Mouse (Mus musculus) forebrain, embryonic 16.5 days (tissue): Measurements from ENCODE around the gene Exoc3l. TPM values are rescaled to one million over a fixed set of nuclear protein-coding genes. Genes with fewer than 3 reads are reported as not detected.

Experiments
- ATAC-seq: fragments of 200-750 bp; cut with Nextera tagmentation; 2 replicates; pipeline ENCODE4 v1.8.0; 2017; ENCODE audit warnings: mild to moderate bottlenecking, moderate library complexity
- H3K27ac ChIP-seq: fragments of 300-500 bp; sonication (generic); 2 replicates; pipeline ENCODE4 v1.5.1; 2014; ENCODE audit warnings: low read length, control low read depth
- H3K27me3 ChIP-seq: fragments of 300-500 bp; sonication (generic); replicated peaks from 2 replicates; pipeline ENCODE4 v1.6.1; 2014; ENCODE audit warnings: low read length; ENCODE audit not compliant: control insufficient read depth, insufficient read depth
- H3K36me3 ChIP-seq: fragments of 300-500 bp; sonication (generic); 2 replicates; pipeline ENCODE4 v1.6.1; 2014; ENCODE audit not compliant: control insufficient read depth, insufficient read depth
- H3K4me1 ChIP-seq: fragments of 300-500 bp; sonication (generic); replicated peaks from 2 replicates; pipeline ENCODE4 v1.6.1; 2014; ENCODE audit warnings: low read length; ENCODE audit not compliant: control insufficient read depth, insufficient read depth
- H3K4me2 ChIP-seq: fragments of 300-500 bp; sonication (generic); 2 replicates; pipeline ENCODE4 v1.6.1; 2014; ENCODE audit warnings: mild to moderate bottlenecking, low read length, control low read depth
- H3K4me3 ChIP-seq: fragments of 300-500 bp; sonication (generic); replicated peaks from 2 replicates; pipeline ENCODE4 v1.5.1; 2014; ENCODE audit warnings: mild to moderate bottlenecking, low read length, control low read depth
- H3K9ac ChIP-seq: fragments of 300-500 bp; sonication (generic); replicated peaks from 2 replicates; pipeline ENCODE4 v1.6.1; 2014; ENCODE audit warnings: low read depth, low read length, control low read depth
- H3K9me3 ChIP-seq: fragments of 300-500 bp; sonication (generic); 2 replicates; pipeline ENCODE4 v1.6.1; 2016; ENCODE audit warnings: low read length; ENCODE audit not compliant: control insufficient read depth
- WGBS: fragments of 180-500 bp; shearing (Covaris S2); extraction: QIAGEN DNeasy Blood & Tissue Kit; methylation state at CpG from one replicate; pipeline ENCODE4 v1.1.7; 2014; 5-methylcytosine and 5-hydroxymethylcytosine counted together
- polyA plus RNA-seq: library from polyadenylated mRNA; unstranded; fragments of >200 nt; fragmentation: Nextera tagmentation; extraction: Ambion mirVana; gene quantifications from 2 replicates; pipeline ENCODE4 v1.2.1, GENCODE M21; 2015

Exoc3l gene
- polyA plus RNA-seq, 1 experiment from 2014 or later = 12.9 TPM

GRCm38 (mm10) chr8:105332523-105332922 is 36.6 kb upstream of the Exoc3l start:
- 72% methylated on average over 2 of the region's 2 CpGs for WGBS
- H3K4me3 ChIP-seq = no peak overlapping the region
- no peak overlapping the region for H3K9ac ChIP-seq
- no peaks in the 10 kb centered on the region for H3K9me3 ChIP-seq
- H3K4me1 ChIP-seq = peaks cover under 1% of the 10 kb centered on the region
- H3K36me3 ChIP-seq = peaks cover 26% of the 10 kb centered on the region
- no peak overlapping the region for H3K27ac ChIP-seq
- no peak overlapping the region for H3K4me2 ChIP-seq
- no peaks in the 10 kb centered on the region for H3K27me3 ChIP-seq
- ATAC-seq = no peak

GRCm38 (mm10) chr8:105331931-105332330 is 36.0 kb upstream of the Exoc3l start:
- H3K36me3 ChIP-seq = peaks cover 26% of the 10 kb centered on the region
- no peaks in the 10 kb centered on the region for H3K9me3 ChIP-seq
- H3K4me2 ChIP-seq = no peak overlapping the region
- no peaks in the 10 kb centered on the region for H3K27me3 ChIP-seq
- ATAC-seq = no peak
- H3K4me3 ChIP-seq = no peak overlapping the region
- H3K4me1 ChIP-seq = peaks cover 7% of the 10 kb centered on the region
- no peak overlapping the region for H3K9ac ChIP-seq
- 96% methylated on average over 9 of the region's 9 CpGs for WGBS
- no peak overlapping the region for H3K27ac ChIP-seq

- Histone ChIP-seq H3K36me3 (peaks cover 26% of the 10 kb centered on the region), H3K4me1 (peaks cover 9% of the 10 kb centered on the region), H3K4me3 (no peak overlapping the region), H3K4me2 (no peak overlapping the region), H3K9me3 (no peaks in the 10 kb centered on the region), H3K27ac (no peak overlapping the region), H3K27me3 (no peaks in the 10 kb centered on the region), H3K9ac (no peak overlapping the region)
- WGBS = 95% methylated on average over 22 of the region's 22 CpGs
- no peak for ATAC-seq
Measured at GRCm38 (mm10) chr8:105331469-105331868, 35.6 kb upstream of the Exoc3l start.

- Histone ChIP-seq H3K4me3 (no peak overlapping the region), H3K36me3 (peaks cover 26% of the 10 kb centered on the region), H3K4me2 (no peak overlapping the region), H3K27me3 (no peaks in the 10 kb centered on the region), H3K9me3 (no peaks in the 10 kb centered on the region), H3K4me1 (peaks cover 13% of the 10 kb centered on the region), H3K9ac (no peak overlapping the region), H3K27ac (no peak overlapping the region)
- ATAC-seq = no peak
- WGBS = 93% methylated on average over 12 of the region's 12 CpGs
Measured at GRCm38 (mm10) chr8:105330325-105330724, 34.4 kb upstream of the Exoc3l start.

- 36% methylated on average over 6 of the region's 6 CpGs for WGBS
- Histone ChIP-seq H3K36me3 (peaks cover 26% of the 10 kb centered on the region), H3K4me1 (peaks cover 21% of the 10 kb centered on the region), H3K4me2 (peak overlapping the region; percentile 79), H3K27me3 (no peaks in the 10 kb centered on the region), H3K9ac (peak overlapping the region; percentile 93), H3K9me3 (no peaks in the 10 kb centered on the region), H3K27ac (no peak overlapping the region), H3K4me3 (peak overlapping the region; percentile 91)
- no peak for ATAC-seq
Measured at GRCm38 (mm10) chr8:105326968-105327367, 31.1 kb upstream of the Exoc3l start.

- Histone ChIP-seq H3K4me3 (peak within 1 kb of the TSS; percentile 91), H3K9me3 (no peaks in the 10 kb centered on the region)
- WGBS = under 1% methylated on average over 36 of the region's 36 CpGs
Measured at GRCm38 (mm10) chr8:105326141-105326672, 30.3 kb upstream of the Exoc3l start, which contains the start of the genes Lrrc29 and Tmem208. Lrrc29 (minus strand) TSS chr8:105326278. Tmem208 (plus strand) TSS chr8:105326354.

GRCm38 (mm10) chr8:105325641-105326093 is 29.8 kb upstream of the Exoc3l start:
- no peak; the same call in none of the 2 replicates for ATAC-seq

More at GRCm38 (mm10) chr8:105326141-105326672, 30.3 kb upstream of the Exoc3l start, which contains the start of the genes Lrrc29 and Tmem208:
- peak; percentile 94 for ATAC-seq
- H3K36me3 ChIP-seq = peaks cover 18% of the 10 kb centered on the region
- H3K4me1 ChIP-seq = peaks cover 21% of the 10 kb centered on the region
- peak within 1 kb of the TSS; percentile 93 for H3K9ac ChIP-seq
- H3K27ac ChIP-seq = peak within 1 kb of the TSS; percentile 86
- H3K27me3 ChIP-seq = no peaks in the 10 kb centered on the region
- peak within 1 kb of the TSS; percentile 79 for H3K4me2 ChIP-seq

GRCm38 (mm10) chr8:105323183-105323582 is 27.3 kb upstream of the Exoc3l start:
- no peak overlapping the region for H3K4me3 ChIP-seq
- H3K4me2 ChIP-seq = no peak overlapping the region
- no peak for ATAC-seq
- WGBS = 87% methylated on average over 4 of the region's 4 CpGs
- H3K9me3 ChIP-seq = no peaks in the 10 kb centered on the region
- no peaks in the 10 kb centered on the region for H3K27me3 ChIP-seq
- H3K4me1 ChIP-seq = peaks cover 21% of the 10 kb centered on the region
- H3K36me3 ChIP-seq = peaks cover 4% of the 10 kb centered on the region; the same call in 1 of the 2 replicates
- no peak overlapping the region for H3K9ac ChIP-seq
- no peak overlapping the region for H3K27ac ChIP-seq

More at GRCm38 (mm10) chr8:105325641-105326093, 29.8 kb upstream of the Exoc3l start:
- Histone ChIP-seq H3K27me3 (no peaks in the 10 kb centered on the region), H3K4me3 (peak overlapping the region; percentile 91), H3K4me1 (peaks cover 21% of the 10 kb centered on the region), H3K9me3 (no peaks in the 10 kb centered on the region), H3K4me2 (peak overlapping the region; percentile 76), H3K9ac (peak overlapping the region; percentile 93), H3K36me3 (peaks cover 15% of the 10 kb centered on the region), H3K27ac (peak overlapping the region; percentile 63; the same call in 1 of the 2 replicates)
- 1% methylated on average over 12 of the region's 12 CpGs for WGBS

- WGBS = 84% methylated on average over 11 of the region's 11 CpGs
- Histone ChIP-seq H3K36me3 (peaks cover 8% of the 10 kb centered on the region; the same call in 1 of the 2 replicates), H3K4me1 (no peaks in the 10 kb centered on the region), H3K27ac (no peak overlapping the region), H3K9me3 (no peaks in the 10 kb centered on the region), H3K4me2 (no peak overlapping the region), H3K9ac (no peak overlapping the region), H3K27me3 (no peaks in the 10 kb centered on the region), H3K4me3 (no peak overlapping the region)
- no peak for ATAC-seq
Measured at GRCm38 (mm10) chr8:105318662-105319190, 22.8 kb upstream of the Exoc3l start.
